Mouse (Mus musculus) olfactory bulb, adult 2 months (tissue): ENCODE results near the gene Olfr293. TPM values are rescaled to one million over a fixed set of nuclear protein-coding genes. Genes with fewer than 3 reads are reported as not detected.

ENCODE experiments used
- H3K27ac ChIP-seq: fragments of 200-500 bp; 2 replicates; pipeline ENCODE4 v1.5.1; 2012; ENCODE audit warnings: low read depth, low read length; ENCODE audit not compliant: insufficient read depth
- H3K4me1 ChIP-seq: fragments of 200-500 bp; 2 replicates; pipeline ENCODE4 v1.6.1; 2012; ENCODE audit warnings: low read length; ENCODE audit not compliant: control insufficient read depth, insufficient read depth
- H3K4me3 ChIP-seq: fragments of 200-500 bp; 2 replicates; pipeline ENCODE4 v1.5.1; 2012; ENCODE audit warnings: mild to moderate bottlenecking, low read depth, low read length, moderate library complexity; ENCODE audit not compliant: insufficient read depth
- CTCF ChIP-seq: fragments of 200-500 bp; IDR thresholded peaks from 2 replicates; pipeline ENCODE4 v1.5.1; 2012; ENCODE audit warnings: low read depth, mild to moderate bottlenecking, low read length, moderate library complexity; ENCODE audit not compliant: insufficient read depth
- POLR2A ChIP-seq: fragments of 200-500 bp; IDR thresholded peaks from 2 replicates; pipeline ENCODE4 v1.6.1; 2012; ENCODE audit warnings: mild to moderate bottlenecking, low read depth, low read length, moderate library complexity; ENCODE audit not compliant: insufficient read depth
- WGBS: fragments of 180-500 bp; shearing (Covaris S2); methylation state at CpG from one replicate; pipeline ENCODE4 v1.1.7; 2018; 5-methylcytosine and 5-hydroxymethylcytosine counted together
- polyA plus RNA-seq: library from polyadenylated mRNA; stranded (reverse); fragments of >200 nt; gene quantifications from 2 replicates; pipeline ENCODE4 v1.2.4, GENCODE M21; 2012; ENCODE audit warnings: low replicate concordance; ENCODE audit not compliant: missing spikeins, insufficient read depth, insufficient read length

Gene Olfr293
- polyA plus RNA-seq: not detected in 2 replicates

DNA sequence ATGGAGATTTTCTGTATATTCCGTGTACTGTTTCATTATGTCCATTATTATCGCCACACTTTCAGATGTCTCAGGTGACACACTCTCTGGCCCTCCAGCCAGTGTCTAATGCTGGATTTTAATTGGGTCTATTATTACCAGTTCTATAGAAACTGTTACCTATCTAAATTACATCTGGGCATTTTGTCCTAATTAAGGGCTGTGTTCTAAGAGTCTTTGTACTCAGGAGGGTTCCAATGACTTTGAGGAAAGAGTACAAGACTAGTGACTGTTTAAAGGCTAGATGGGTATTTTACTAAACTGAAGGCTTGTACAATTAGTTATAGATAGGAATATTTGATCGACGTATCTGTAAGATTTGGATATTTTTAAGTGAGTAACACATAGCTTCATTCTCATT lies at the start of gene Olfr293:
Gene Olfr293 (plus strand): TSS at position 301 of the 400 bp plus-strand sequence.
- 90% methylated on average over 4 of the region's 4 CpGs for WGBS
- Histone ChIP-seq H3K4me1 (no peaks in the 10 kb centered on the region), H3K27ac (no peak within 1 kb of the TSS), H3K4me3 (no peak within 1 kb of the TSS)
- no peak for TF ChIP-seq POLR2A
- no peak for TF ChIP-seq CTCF

DNA sequence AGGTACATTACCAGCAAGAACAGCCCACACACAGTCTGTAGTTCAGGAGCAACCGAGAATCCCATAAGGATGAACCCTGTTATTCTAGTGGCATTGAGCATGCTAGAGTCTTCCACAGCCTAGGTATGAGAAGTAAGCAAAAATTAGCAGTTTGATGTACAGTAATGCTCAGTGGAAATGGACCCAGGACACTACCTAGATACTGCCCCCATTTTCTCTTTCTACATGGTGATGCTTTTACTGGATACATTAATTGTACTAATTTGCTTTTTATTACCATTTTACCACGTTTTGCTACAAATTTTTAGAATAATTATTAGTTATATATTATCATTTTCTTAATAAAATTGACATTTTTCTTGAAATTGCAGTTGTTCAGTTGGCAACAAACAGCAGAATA lies 32.3 kb upstream of the Olfr293 start, which contains the start of gene Olfr294:
Gene Olfr294 (minus strand): TSS at position 101 of the 400 bp plus-strand sequence.
- TF ChIP-seq CTCF (no peak), POLR2A (no peak)
- WGBS: 58% methylated on average over 2 of the region's 2 CpGs
- H3K27ac ChIP-seq: no peak within 1 kb of the TSS
- no peaks in the 10 kb centered on the region for H3K4me1 ChIP-seq
- no peak within 1 kb of the TSS for H3K4me3 ChIP-seq

DNA sequence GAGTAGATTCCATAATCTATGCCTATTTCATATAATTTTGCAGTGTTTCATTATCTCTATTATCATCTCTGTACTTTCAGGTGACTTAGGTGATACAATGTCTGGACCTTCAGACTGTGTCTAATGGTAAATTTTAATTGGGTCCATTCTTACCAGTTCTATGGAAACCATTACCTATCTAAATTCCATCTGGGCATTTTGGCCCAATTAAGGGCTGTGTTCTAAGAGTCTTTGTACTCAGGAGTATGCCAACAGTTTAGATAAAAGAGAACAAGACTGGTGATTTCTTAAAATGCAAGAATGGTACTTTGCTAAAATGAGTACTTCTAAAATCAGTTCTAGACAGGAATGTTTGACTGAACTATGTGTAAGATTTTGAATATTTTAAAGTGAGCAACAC lies 39.2 kb downstream of the Olfr293 start, which contains the start of gene Olfr292:
Gene Olfr292 (plus strand): TSS at position 301 of the 400 bp plus-strand sequence.
- H3K4me3 ChIP-seq: no peak within 1 kb of the TSS
- no peak for TF ChIP-seq CTCF
- H3K27ac ChIP-seq: no peak within 1 kb of the TSS
- H3K4me1 ChIP-seq: no peaks in the 10 kb centered on the region

Other genes with a start within 250 kb of the Olfr293 start
- not detected in 2 replicates for gene Olfr301, start 245.2 kb upstream of the Olfr293 start, polyA plus RNA-seq
- not detected in 2 replicates for gene Olfr299, start 189.1 kb upstream of the Olfr293 start, polyA plus RNA-seq
- not detected in 2 replicates for gene Olfr298, start 156.6 kb upstream of the Olfr293 start, polyA plus RNA-seq
- not detected in 2 replicates for gene Olfr297, start 129.1 kb upstream of the Olfr293 start, polyA plus RNA-seq
- not detected in 2 replicates for gene Olfr295, start 65.2 kb upstream of the Olfr293 start, polyA plus RNA-seq
- not detected in 2 replicates for gene Olfr294, start 32.4 kb upstream of the Olfr293 start, polyA plus RNA-seq
- gene Olfr292, start 39.3 kb downstream of the Olfr293 start, polyA plus RNA-seq: not detected in 2 replicates
- gene Folh1, start 126.9 kb downstream of the Olfr293 start, polyA plus RNA-seq: not detected in 2 replicates
- not detected in 2 replicates for gene Vmn2r77, start 146.0 kb downstream of the Olfr293 start, polyA plus RNA-seq